Mouse (Mus musculus) retina, postnatal 1 day (tissue): ENCODE results near the gene Jak3.
"Not testable (repeated sequence)": the region's sequence is repeated elsewhere in the genome, so short reads cannot be mapped to it uniquely, and the experiment has no call there.

Experiments used
- DNase-seq: peaks from one replicate; pipeline ENCODE4 v3.0.0-alpha.2; 2012

Gene Jak3

GRCm38 (mm10) chr8:71687616-71688015 is 11.5 kb downstream of the Jak3 start:
- DNase-seq: no peak

DNA sequence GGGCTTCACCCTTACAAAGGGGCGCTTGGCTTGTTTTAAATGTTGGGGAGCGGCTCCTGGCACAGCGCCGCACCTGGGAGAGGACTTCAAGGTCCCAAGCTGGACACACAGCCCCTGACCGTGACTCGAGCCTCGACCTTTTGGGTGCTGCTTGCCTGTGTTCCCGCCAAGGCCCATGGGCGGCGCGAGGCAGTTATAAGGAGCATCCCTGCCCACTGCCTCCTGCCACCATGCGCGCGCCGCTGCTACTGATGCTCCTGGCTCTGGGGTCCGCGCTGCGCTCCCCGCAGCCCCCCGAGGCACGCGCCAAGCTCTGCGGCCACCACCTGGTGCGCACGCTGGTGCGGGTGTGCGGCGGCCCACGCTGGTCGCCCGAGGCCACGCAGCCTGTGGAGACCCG is 12.9 kb downstream of the Jak3 start, which contains the start of gene Insl3:
Insl3 (plus strand) TSS at position 187 of the 400 bp plus-strand sequence.
- no peak for DNase-seq

DNA sequence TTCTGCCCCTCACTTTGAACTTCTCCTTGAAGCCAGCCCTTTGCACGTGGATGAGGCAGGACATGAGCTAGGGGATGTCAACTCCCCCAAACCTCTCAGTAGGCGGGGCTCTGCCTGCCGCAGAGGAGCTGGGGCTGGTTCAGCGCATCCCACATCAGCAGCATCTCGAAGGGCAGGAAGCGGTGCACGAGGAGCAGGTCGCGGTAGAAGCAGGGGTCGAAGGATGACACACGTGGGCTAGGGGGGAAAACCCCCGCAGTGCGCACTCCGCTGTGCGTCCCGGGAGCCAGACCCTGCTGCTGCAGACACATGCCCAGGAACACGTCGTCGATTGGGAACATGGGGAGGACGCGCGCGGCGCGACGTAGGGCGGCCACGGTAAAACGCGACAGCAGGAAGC is 16.4 kb downstream of the Jak3 start:
- DNase-seq: no peak

DNA sequence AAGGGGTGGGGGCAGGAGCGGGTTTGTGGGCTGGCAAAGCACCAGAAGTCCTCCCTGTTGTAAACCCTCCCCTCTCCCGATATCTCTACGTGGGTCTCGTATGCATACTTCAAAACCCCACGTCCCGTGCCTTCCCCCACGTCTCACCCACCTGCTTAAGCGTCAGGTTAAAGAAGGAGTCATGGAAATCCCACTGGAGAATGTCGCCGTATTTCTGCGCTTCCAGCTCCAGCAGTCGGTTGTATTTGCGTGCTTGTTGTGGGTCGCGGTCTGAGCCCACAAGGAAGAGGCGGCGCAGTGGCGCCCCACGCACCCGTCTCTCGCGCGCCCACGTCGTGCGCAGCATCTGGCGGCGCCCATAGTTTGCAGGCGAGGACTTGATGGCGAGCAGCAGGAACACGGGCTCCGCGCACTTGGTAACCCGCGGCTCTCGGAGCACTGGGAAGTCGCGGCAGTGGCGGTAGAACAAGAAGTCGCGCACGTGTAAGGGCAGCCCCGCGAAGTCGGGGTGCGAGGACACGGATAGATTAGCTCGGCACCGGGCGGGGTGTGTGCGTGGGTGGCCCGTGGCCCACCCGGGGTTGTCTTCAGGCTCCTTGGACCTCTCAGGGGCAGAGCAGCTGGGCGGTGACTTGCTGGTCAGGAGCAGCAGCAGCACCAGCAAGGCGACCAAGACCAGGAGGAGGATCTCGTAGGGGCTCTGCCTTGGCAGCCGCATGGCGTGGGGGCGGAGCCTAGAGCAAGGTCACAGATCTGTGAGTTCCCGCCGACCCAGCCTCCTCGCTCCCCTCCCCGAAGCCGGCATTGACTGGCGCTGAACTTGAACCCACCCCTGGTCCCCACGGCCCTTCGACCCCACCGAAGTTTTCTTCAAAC is 17.3 kb downstream of the Jak3 start:
- peak; percentile 62 for DNase-seq

DNA sequence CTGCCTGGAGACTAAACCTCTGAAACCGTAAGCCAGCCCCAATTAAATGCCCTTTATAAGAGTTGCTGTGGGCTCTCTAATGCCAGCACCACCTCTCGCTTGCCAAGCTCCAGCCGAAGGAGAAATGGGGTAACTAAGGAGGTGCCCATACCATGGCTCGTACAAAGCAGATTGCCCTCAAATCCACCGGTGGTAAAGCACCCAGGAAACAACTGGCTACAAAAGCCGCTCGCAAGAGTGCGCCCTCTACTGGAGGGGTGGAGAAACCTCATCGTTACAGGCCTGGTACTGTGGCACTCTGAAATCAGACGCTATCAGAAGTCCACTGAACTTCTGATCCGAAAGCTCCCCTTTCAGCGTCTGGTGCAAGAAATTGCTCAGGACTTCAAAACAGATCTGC is 19.4 kb downstream of the Jak3 start:
- not testable (repeated sequence) for DNase-seq

- no peak for DNase-seq
Observed at GRCm38 (mm10) chr8:71700493-71701269, 24.6 kb downstream of the Jak3 start.

DNA sequence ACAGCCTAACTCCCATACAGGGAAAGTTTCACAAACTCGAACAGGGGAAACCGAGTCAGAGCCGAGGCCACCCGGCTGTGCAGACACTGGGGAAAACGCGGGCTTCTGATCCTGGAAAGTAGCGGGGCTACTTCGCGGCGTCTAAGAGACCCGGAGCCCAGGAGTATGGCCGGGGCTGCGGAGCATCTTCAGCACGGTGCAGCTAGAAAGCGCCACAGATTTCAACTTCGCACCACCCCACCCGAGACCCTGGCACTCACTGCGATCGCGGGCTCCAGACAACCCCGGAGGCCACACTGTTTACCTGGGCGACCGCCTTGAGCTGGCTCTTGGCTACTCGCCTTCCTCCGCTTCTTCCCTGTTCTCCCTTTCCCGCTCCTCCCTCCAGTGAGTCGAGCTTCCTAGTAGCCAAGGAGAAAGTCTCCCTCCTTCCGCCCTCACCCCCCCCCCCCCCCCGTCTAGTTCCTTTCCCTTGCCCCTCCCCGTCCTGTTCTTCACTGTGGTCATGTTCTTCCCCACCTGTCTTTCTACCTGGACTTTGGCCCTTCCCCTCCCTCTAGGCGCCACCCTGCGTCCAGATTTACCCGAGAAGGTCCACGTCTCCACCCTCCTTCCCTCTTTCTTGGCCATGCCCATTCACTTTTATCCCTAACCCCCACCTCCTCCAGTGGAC is 25.5 kb downstream of the Jak3 start, which contains the start of gene B3gnt3:
B3gnt3 (minus strand) TSS at position 376 of the 673 bp plus-strand sequence.
- no peak for DNase-seq

DNA sequence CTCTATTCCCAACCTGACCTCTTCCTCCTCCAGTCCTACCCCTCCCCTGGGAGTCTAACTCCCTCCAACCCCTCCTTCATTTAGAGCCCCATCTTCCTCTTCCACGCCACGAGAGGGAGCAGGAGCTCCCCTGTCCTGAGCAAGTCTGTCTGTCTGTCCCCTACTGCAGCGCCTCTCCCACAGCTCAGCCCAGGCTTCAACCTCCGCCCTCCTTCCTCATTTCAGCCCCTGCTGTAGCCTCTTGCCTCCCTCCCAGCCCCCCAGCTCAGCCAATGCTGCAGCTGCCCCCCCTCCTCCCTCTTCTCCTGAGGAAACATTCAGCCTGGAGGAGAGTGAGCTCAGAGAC is 26.0 kb downstream of the Jak3 start:
- no peak for DNase-seq

- no peak for DNase-seq
Observed at GRCm38 (mm10) chr8:71702923-71703322, 26.8 kb downstream of the Jak3 start.

- DNase-seq: not testable (repeated sequence)
Observed at GRCm38 (mm10) chr8:71703400-71703799, 27.3 kb downstream of the Jak3 start.

GRCm38 (mm10) chr8:71707874-71708273 is 31.8 kb downstream of the Jak3 start:
- DNase-seq: peak; percentile 68

GRCm38 (mm10) chr8:71709134-71709799 is 33.2 kb downstream of the Jak3 start:
- DNase-seq: no peak

GRCm38 (mm10) chr8:71709800-71710446 is 33.8 kb downstream of the Jak3 start:
- peak; percentile 90 for DNase-seq

DNA sequence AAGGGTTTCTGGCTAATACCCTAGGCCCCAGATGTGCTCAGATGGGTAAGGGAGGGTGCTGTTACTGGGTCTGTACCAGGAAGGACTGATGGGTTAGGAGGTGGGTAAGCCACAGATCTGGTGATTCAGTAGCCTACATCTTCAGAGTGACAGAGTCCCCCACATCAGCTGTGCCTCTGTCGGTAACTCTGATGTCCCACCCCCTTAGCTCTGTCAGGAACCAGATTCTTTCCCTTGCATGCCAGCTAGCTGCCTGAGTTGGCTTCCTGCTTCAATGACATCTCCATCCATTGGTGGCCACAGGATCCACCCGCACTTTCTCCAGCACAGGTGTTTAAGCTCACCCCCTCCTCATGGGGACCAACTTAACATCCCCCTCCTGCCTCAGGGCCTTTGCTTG is 35.5 kb downstream of the Jak3 start:
- DNase-seq: no peak

GRCm38 (mm10) chr8:71715531-71715930 is 39.4 kb downstream of the Jak3 start:
- no peak for DNase-seq

DNA sequence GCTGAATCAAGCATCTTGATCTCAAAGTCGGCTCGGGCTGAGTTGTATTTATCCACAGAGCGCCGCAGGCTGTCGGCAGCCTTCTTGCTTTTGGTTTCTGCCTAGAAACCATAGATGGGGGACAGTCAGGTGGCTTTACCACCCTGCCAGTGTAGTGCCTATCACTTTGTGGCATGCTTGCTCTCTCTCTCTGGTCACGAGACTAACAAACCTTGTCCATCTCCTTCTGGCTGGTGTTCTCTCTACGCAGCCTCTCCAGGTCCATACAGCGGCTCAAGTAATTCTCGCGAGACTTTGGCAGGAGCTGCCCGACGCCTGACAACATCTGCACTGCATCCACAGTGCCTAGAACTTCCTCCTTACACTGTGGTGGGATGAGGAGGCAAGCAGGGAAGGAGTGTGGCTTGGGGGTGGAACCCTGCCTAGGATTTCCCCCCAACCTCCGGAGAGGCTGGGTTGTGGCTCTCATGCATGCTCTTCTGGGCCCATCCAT is 40.5 kb downstream of the Jak3 start:
- no peak for DNase-seq

DNA sequence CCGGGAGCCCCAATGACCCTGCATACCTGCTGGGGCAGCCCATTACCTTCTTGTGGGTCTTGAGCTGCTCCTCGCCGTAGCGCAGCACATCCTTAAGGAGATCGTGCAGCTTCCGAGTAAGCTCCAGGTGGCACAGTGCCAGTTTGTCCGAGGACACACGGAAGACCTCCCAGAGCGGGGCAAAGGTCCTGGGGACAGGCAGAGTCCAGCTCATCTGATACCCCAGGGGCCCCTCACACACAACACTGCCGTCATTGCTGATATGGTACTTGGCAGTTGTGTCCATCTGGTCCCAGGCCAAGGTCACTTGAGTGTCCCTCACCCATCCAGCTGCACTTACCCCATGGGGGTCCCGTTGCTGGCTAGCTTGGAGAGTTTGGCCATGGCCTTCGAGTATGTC is 41.0 kb downstream of the Jak3 start:
- no peak for DNase-seq

DNA sequence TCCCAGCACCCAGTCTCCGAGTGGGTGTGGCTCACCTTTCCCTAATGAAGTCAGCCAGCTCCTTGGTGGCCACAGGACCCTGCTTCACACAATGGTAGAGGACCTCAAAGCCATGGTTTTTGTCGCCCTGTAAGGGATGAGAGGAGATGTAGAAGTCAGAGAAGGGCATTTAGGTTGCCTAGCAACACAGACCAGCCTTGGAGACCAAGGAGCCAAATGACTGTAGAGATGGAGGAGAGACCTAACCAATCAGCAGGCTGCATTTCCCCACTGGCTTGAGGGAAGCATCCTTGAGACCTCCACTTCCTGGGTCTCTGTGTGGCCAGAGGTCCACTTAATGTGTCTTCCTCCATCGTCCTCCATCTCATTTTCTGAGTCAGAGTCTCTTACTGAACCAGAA is 42.2 kb downstream of the Jak3 start:
- DNase-seq: no peak

GRCm38 (mm10) chr8:71719218-71719617 is 43.1 kb downstream of the Jak3 start:
- peak; percentile 40 for DNase-seq

- peak; percentile 93 for DNase-seq
Observed at GRCm38 (mm10) chr8:71719928-71720457, 43.9 kb downstream of the Jak3 start.

- DNase-seq: no peak
Observed at GRCm38 (mm10) chr8:71723047-71723551, 47.0 kb downstream of the Jak3 start.

DNA sequence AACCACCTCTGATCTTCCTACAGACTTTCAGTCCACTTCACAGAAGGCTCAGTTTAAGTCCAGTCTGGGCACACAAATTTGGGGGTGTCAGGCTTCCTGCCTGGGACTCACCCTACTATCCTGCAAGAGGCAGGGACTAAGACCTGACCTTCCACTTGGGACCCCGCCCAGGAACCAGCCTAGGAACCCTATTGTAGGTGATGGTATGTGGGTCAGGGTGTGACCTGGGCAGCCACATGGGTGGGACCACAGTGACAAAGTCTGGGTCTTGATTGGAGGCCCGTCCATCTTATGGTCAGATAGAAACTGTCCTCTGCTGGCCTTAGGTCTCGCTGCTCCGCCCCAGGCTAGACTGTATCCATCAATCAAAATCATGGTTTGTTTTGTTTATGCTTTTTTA is 48.3 kb downstream of the Jak3 start:
- DNase-seq: no peak
